Mouse (Mus musculus) right cerebral cortex, postnatal 14 days (tissue): ENCODE results near the gene Vps13c.
A peak's percentile ranks its signal among the peaks of the same experiment; 100 is the strongest.

Experiments used
- DNase-seq: peaks from one replicate; pipeline ENCODE4 v3.0.0; 2022

The Vps13c gene

GRCm38 (mm10) chr9:67832046-67832605 lies 8.1 kb upstream of the Vps13c start, which contains the start of gene C2cd4a:
C2cd4a (minus strand) TSS chr9:67832330.
- DNase-seq, result no peak

- DNase-seq, result no peak
Measured at GRCm38 (mm10) chr9:67834535-67834934, 5.7 kb upstream of the Vps13c start.

DNA sequence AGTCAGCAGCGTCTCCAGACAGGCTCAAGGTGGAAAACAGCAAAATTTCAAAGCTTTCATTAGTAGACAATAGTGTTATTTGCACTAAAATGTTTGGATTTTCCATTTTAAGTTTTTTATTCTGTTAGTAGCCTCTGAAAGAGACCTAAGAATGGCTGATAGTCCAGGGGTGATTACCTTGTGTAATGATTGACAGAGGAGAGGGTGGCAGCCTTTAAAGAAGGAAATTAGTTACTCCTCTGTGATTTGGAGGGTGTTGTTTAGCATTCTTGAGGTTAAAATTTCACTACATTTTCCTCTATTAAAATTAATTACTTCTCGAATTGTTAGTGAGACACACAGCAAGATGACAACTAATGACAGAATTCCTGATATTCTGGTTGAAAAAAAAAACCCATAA lies 2.9 kb upstream of the Vps13c start:
- DNase-seq, result no peak

DNA sequence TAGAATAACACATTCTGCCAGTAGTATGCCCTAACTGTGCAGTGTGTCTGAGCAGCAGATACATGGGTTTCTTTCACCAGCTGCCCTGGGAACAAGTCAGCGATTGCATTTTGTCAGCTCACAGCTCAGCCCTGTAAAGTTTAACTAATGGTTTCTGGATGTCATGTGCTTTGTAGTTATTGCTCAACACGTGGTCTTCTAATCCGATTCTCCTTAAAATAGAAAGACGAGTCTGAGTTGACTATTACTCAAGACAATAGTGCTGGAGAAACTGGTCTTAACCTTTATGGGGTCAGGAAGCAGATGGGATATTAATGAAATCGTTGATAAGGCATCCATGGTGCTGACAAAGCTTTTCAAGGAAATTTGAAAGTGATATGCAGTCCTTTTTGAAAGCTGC lies 2.6 kb downstream of the Vps13c start:
- DNase-seq, result no peak

- no peak for DNase-seq
Measured at GRCm38 (mm10) chr9:67845012-67845411, 4.8 kb downstream of the Vps13c start.

DNA sequence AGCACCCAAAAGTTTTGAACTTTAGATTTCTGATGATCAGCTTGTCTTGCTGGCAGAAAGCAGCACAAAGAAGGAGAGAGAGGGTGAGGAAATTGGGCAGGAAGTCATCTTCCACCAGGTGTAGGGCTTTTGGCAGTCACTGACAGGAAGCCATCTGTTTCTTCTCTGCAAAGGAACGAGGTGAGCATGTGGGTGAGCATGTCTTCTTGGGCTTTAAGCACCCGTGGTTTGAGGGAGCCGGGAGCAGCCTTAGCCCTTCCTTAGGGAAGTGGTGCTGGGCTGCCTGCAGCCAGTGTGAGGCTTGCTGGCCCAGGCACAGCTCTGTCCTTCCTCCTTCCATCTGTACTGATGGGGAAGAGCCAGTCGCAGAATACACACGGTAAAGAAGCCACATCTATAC lies 5.5 kb downstream of the Vps13c start:
- DNase-seq, result no peak

DNA sequence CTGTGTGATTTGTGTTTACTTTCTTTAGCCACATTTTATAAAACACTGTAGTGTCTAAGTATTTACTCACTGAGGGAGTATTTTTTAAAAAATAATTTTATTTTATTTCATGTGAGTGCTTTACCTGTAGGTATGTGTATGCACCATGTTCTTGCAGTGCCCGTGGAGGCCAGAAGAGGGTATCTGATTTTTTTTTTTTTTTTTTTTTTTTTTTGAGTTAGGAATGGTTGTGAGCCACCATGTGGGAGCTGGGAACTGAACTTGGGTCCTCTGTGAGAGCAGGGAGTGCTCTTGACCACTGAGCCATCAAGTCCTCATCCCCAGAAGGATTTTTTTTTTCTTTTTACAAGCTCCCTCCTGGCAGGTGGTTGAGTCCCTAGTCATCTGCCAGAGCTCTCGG lies 5.9 kb downstream of the Vps13c start:
- DNase-seq, result no peak

- no peak for DNase-seq
Measured at GRCm38 (mm10) chr9:67847606-67848005, 7.4 kb downstream of the Vps13c start.

DNA sequence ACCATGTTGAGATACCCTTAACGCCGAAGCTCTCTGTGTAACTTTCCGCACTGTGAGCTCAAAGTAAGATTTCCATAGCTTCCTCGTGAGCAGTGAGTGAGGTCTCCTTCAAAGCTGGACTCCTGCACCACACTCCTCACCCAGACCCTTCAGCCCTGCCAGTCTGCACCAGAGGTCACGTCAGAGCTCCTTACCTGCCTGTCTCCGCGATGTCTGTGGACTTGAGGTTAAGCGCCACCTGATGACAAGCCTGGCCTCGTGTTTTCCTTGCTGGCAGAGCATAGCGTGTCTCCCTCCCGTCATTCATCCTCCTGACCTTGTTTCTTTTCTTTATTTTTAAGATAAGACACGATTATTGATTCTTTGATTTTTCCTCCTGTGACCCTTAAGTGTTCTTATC lies 9.2 kb downstream of the Vps13c start:
- DNase-seq, result no peak

GRCm38 (mm10) chr9:67849846-67850245 lies 9.7 kb downstream of the Vps13c start:
- DNase-seq, result no peak

GRCm38 (mm10) chr9:67851150-67851549 lies 11.0 kb downstream of the Vps13c start:
- peak; percentile 21 for DNase-seq

DNA sequence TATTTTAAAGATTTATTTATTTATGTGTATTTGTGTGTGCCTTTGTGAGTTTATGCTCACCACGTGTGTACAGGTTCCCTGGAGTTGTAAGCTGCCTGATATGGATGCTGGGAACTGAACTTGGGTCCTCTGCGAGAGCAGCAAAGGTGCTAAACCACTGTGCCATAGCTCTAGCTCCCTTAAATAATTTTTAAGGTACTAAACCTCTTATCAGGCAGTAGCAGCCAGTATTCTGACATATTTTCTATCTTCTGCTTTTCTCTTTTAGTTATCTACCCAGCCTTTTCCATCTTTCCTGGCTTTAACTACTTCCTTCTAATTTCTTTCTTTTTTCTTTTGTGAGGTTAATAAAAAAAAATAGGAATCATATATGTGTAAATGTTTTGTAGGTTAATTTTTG lies 20.1 kb downstream of the Vps13c start:
- no peak for DNase-seq

GRCm38 (mm10) chr9:67863332-67863731 lies 23.1 kb downstream of the Vps13c start:
- no peak for DNase-seq

- no peak for DNase-seq
Measured at GRCm38 (mm10) chr9:67864011-67864410, 23.8 kb downstream of the Vps13c start.

GRCm38 (mm10) chr9:67865411-67865810 lies 25.2 kb downstream of the Vps13c start:
- no peak for DNase-seq

DNA sequence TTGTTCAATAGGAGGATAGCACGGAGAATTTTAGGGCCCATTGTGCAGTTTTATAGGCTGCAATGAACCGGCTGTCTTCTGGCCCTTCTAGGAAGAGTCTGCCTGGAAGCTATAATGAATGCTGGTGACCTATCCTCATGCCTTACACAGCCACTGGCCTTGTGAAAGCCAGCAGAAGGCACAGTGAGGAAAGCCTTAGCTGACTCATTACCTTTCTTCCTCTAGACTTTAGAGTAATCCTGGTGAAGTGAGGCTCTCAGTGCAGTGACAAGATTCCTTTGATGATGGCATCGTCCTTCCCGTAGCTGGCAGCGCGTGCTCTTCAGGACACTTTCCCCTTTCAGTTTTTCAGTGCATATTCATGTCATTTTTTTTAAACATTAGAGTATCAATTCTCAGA lies 27.2 kb downstream of the Vps13c start:
- DNase-seq, result no peak

- DNase-seq, result no peak
Measured at GRCm38 (mm10) chr9:67869691-67870450, 29.7 kb downstream of the Vps13c start.

DNA sequence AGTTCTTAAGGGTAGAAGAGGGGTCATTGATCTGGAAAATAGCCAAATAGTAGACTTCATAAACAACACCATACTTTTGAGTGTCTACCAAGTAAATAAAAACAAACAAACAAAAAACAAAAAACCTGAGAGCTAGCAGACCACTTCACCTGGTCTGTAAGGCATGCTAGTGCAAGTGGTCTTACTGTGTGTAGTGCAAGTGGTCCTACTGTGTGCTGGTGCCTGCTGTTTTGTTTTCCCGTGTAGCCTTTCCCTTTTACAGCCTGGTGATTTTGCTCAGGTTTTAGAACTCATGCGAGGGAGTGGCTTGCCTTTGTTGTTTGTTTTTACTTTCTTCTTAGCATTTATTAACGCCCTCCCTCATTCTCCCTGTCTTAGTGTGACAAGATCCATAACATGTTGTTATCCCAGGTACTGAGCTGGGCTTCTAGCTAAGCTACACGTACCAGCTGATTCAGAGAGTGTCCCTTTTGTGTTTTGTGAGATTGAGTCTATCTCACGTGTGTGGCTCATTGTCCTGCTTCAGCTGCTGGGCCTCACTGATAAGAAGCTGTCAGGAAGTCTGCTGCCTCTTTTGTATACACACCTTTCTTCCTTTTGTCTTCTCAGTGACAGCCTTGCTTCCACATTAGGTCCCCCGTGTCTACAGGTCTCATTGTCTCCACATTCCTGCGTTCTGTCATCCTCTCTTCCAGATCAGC lies 34.5 kb downstream of the Vps13c start:
- DNase-seq, result no peak

- DNase-seq, result peak; percentile 17
Measured at GRCm38 (mm10) chr9:67875337-67875736, 35.1 kb downstream of the Vps13c start.

- no peak for DNase-seq
Measured at GRCm38 (mm10) chr9:67877081-67877718, 37.0 kb downstream of the Vps13c start.

DNA sequence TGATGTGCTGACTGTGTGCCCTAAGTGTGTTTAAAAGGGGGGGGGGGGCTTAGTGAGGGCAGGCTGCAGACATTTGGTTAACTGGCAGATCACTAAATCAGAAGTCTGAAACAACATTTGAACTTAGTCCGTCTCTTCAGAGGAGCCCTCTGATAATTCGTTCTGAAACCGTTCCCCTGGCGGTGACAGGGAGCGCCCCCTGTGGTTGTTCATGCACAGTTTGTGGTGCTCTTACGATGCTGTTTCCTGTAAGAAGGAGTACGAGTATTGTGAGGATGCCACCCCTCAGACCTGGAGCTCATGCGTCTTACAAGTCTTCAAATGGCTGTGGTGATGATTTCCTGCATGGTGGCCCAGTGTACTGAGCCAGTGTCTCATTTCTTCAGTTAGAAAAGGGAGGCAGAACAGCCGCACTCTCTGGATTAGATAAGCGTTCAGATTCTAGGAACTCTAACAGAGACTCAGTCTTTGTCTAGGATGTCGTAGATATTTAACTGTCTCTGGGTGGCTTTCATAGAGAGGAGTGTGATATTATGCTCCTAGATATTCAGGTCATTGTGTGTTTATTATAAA lies 38.1 kb downstream of the Vps13c start:
- no peak for DNase-seq

DNA sequence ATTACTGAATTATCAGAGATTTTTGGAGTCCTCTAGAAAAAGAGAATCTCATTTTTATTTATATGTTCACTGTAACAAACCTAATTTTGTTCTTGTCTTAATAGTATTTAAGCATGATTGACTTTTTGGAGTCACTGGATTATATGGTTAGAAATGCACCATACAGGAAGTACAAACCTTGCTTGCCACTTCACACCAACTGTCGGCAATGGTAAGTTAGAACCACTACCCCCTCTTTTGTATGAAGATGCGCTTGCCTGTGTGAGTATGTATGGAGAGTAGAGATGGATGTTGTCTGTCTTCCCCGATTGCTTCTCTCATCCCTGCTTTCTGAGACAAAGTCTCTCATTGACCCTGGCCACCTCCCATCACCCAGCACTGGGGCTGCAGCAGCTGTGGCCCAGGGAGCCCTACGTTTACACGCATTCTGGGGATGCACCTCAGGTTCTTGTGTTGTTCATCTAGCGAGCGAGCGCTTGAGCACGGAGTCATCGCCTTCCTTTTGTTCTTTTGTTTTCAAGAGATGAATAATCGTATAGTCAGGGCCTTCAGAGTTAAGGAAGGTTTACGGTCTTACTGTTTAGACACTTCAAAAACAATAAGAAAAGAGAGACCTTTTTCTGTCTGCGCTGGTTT lies 43.3 kb downstream of the Vps13c start:
- no peak for DNase-seq

DNA sequence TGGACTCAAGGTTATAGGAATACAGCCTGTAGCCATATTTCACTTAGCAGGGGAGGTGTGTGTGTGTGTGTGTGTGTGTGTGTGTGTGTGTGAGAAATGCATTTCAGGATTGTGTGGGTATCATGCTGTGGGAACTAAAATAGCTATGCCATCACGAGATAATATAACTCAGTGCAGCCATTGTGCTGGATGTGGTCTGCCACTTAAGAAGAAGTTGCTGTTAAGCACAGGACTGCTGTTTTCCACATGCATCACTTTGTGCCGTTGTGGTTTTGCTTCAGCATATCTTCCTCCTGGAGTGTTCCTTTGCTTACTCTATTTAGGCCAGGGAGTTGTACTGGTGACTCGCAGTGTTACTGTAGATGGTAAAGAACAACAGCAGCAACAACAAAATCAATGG lies 43.9 kb downstream of the Vps13c start:
- no peak for DNase-seq
